Mouse (Mus musculus) retina, adult 2 months (tissue): ENCODE measurements at regions not wholly inside any gene's neighbourhood (a gene's known extent, or its start where the extent isn't known, plus 50 kb on each side); places are given as distances from the start of the nearest gene placed in this dataset.

Experiments
- DNase-seq: peaks from one replicate; pipeline ENCODE4 v3.0.0-alpha.2; 2012; ENCODE audit warnings: low read depth, low spot score

GRCm38 (mm10) chr14:100792094-100792493 is 408.0 kb downstream of the Prr30 start:
- no peak for DNase-seq

- DNase-seq: no peak
Measured at GRCm38 (mm10) chr14:100781882-100782281, 418.2 kb downstream of the Prr30 start.

- no peak for DNase-seq
Measured at GRCm38 (mm10) chr14:100753951-100754350, 446.2 kb downstream of the Prr30 start.

GRCm38 (mm10) chr14:100752746-100753145 is 447.4 kb downstream of the Prr30 start:
- no peak for DNase-seq

GRCm38 (mm10) chr14:100749737-100750541 is 450.2 kb downstream of the Prr30 start:
- peak; percentile 16 for DNase-seq

- DNase-seq: no peak
Measured at GRCm38 (mm10) chr14:100735276-100735675, 450.8 kb upstream of the Klf12 start.

- no peak for DNase-seq
Measured at GRCm38 (mm10) chr14:100728433-100728832, 444.0 kb upstream of the Klf12 start.

- no peak for DNase-seq
Measured at GRCm38 (mm10) chr14:100727701-100728100, 443.2 kb upstream of the Klf12 start.

GRCm38 (mm10) chr14:100724962-100725361 is 440.5 kb upstream of the Klf12 start:
- DNase-seq: no peak

GRCm38 (mm10) chr14:100720667-100721066 is 436.2 kb upstream of the Klf12 start:
- no peak for DNase-seq

- no peak for DNase-seq
Measured at GRCm38 (mm10) chr14:100714952-100715351, 430.5 kb upstream of the Klf12 start.

GRCm38 (mm10) chr14:100713999-100714471 is 429.6 kb upstream of the Klf12 start:
- DNase-seq: no peak

- DNase-seq: no peak
Measured at GRCm38 (mm10) chr14:100713592-100713991, 429.1 kb upstream of the Klf12 start.

GRCm38 (mm10) chr14:100665361-100665955 is 381.0 kb upstream of the Klf12 start:
- DNase-seq: no peak

- no peak for DNase-seq
Measured at GRCm38 (mm10) chr14:100664180-100664579, 379.7 kb upstream of the Klf12 start.

GRCm38 (mm10) chr14:100642076-100642475 is 357.6 kb upstream of the Klf12 start:
- DNase-seq: no peak

- DNase-seq: no peak
Measured at GRCm38 (mm10) chr14:100634521-100634920, 350.0 kb upstream of the Klf12 start.

- no peak for DNase-seq
Measured at GRCm38 (mm10) chr14:100631676-100632075, 347.2 kb upstream of the Klf12 start.

GRCm38 (mm10) chr14:100630197-100630596 is 345.7 kb upstream of the Klf12 start:
- no peak for DNase-seq

- DNase-seq: no peak
Measured at GRCm38 (mm10) chr14:100627523-100627922, 343.0 kb upstream of the Klf12 start.

- no peak for DNase-seq
Measured at GRCm38 (mm10) chr14:100619656-100620030, 335.2 kb upstream of the Klf12 start.

- no peak for DNase-seq
Measured at GRCm38 (mm10) chr14:100618793-100619655, 334.5 kb upstream of the Klf12 start.
